Mouse (Mus musculus): ENCODE measurements around the gene Zfp729a. TPM values are rescaled to one million over a fixed set of nuclear protein-coding genes. Genes with fewer than 3 reads are reported as not detected.
"Not testable (repeated sequence)": the region's sequence is repeated elsewhere in the genome, so short reads cannot be mapped to it uniquely, and the experiment has no call there.

Gene Zfp729a
- total RNA-seq (2014; rRNA removed) (5.6 and 8.5 TPM in 2 replicates), polyA plus RNA-seq (2015; fragmentation: Nextera tagmentation; extraction: Ambion mirVana) (1.8 and 1.9 TPM in 2 replicates)

DNA sequence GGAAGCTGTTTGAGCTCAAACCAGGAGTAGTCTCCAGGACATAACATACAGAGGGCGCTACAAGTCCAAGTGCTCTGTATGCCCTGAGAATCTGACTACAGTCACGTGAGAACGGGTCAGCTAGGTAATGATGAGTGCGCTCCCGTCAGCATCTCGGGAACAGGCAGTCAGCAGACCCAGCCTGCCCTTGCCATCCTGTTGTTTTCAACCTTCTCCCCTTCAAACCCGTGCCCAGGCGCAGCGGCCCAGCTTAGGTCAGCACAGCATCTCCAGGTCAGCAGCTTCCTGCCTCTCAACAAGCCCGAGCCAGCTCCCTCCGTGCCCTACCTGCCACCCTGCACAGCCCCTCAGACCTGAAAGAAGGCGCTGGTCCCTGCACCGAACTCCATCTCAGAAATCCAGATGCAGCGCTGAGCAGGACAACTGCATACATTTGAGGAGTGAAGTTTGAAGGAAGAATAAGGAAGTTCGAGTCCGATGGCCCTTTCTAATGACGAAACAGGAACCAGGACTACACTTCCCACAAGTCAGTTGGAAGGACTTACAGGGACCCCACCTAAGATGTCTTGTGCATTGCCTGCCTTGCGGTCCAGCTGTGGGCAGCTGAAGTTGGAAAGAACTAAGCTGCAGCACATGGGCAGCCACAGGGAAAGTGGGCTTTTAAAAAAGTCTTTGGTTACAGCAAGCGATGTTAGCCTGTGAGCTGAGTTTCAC, at the start of gene Zfp729a, which contains the start of gene Gm49345:
Gene Zfp729a (minus strand): TSS at position 498 of the 714 bp plus-strand sequence.
Gene Gm49345 (minus strand): TSS at position 476 of the 714 bp plus-strand sequence.
- Histone ChIP-seq H3K4me1 (ENCODE audit: insufficient read depth, low read length) (no peaks in the 10 kb centered on the region), H3K4me3 (ENCODE audit: low read depth, low read length) (peak within 1 kb of the TSS; percentile 76), H3K36me3 (ENCODE audit: insufficient read depth, low read length) (no peaks in the 10 kb centered on the region), H3K27ac (ENCODE audit: low read depth, low read length) (peak within 1 kb of the TSS; percentile 62), H3K9ac (replicated peaks; ENCODE audit: low read length, poor library complexity, severe bottlenecking) (peak within 1 kb of the TSS; percentile 69; the same call in 1 of the 2 replicates), H3K4me2 (ENCODE audit: low read depth, low read length, poor library complexity, severe bottlenecking) (peak within 1 kb of the TSS; percentile 51), H3K9me3 (ENCODE audit: low read length) (no peaks in the 10 kb centered on the region), H3K27me3 (ENCODE audit: insufficient read depth, low read length) (no peaks in the 10 kb centered on the region)
- ATAC-seq (ENCODE audit: low FRiP score) (peak; percentile 99), DNase-seq (ENCODE audit: low spot score) (peak; percentile 94)
- peak; percentile 74 for TF ChIP-seq CTCF (IDR thresholded peaks at IDR 0.05)
- WGBS = under 1% methylated on average over 19 of the region's 19 CpGs

- Histone ChIP-seq H3K4me3 (ENCODE audit: low read depth, low read length) (no peak within 1 kb of the TSS), H3K4me1 (ENCODE audit: insufficient read depth, low read length) (no peaks in the 10 kb centered on the region), H3K36me3 (ENCODE audit: insufficient read depth, low read length) (no peaks in the 10 kb centered on the region), H3K27me3 (ENCODE audit: insufficient read depth, low read length) (no peaks in the 10 kb centered on the region), H3K4me2 (ENCODE audit: low read depth, low read length, poor library complexity, severe bottlenecking) (no peak within 1 kb of the TSS), H3K9me3 (ENCODE audit: low read length) (no peaks in the 10 kb centered on the region), H3K9ac (replicated peaks; ENCODE audit: low read length, poor library complexity, severe bottlenecking) (no peak within 1 kb of the TSS), H3K27ac (ENCODE audit: low read depth, low read length) (no peak within 1 kb of the TSS)
- no peak for ATAC-seq (ENCODE audit: low FRiP score)
- no peak for TF ChIP-seq CTCF (IDR thresholded peaks at IDR 0.05)
- whole genome bisulfite sequencing = 78% methylated on average over 4 of the region's 4 CpGs
- no peak for DNase-seq (ENCODE audit: low spot score)
These were observed 49.4 kb upstream of the Zfp729a start, which contains the start of gene Zfp738 for GRCm38 (mm10) chr13:67686971-67687370. Gene Zfp738, minus strand, starts transcription at chr13:67687071.

DNA sequence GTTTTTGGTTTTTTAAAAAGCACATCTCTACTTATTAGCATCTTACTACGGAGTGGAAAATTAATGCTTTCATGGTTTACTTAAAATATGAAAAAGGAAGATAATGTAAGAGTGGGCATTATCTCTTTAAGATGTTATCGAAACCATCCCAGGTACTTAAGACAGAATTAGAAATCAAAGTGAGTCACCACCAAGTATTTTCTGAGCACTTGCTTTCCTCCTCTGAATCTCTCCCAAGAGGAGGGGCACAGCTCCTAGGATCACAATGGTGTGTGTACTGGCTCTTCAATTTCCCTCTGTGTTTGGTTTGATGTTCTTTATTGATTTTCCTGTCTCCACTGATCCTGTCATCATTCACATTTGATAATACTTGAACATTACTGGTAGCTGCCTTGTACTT, 46.2 kb upstream of the Zfp729a start:
- not testable (repeated sequence) for H3K4me1 ChIP-seq (ENCODE audit: insufficient read depth, low read length); H3K9ac ChIP-seq (replicated peaks; ENCODE audit: low read length, poor library complexity, severe bottlenecking); H3K36me3 ChIP-seq (ENCODE audit: insufficient read depth, low read length); H3K27ac ChIP-seq (ENCODE audit: low read depth, low read length); H3K27me3 ChIP-seq (ENCODE audit: insufficient read depth, low read length); DNase-seq (ENCODE audit: low spot score); H3K9me3 ChIP-seq (ENCODE audit: low read length)
- Histone ChIP-seq H3K4me2 (ENCODE audit: low read depth, low read length, poor library complexity, severe bottlenecking) (peak overlapping the region; percentile 59), H3K4me3 (ENCODE audit: low read depth, low read length) (peak overlapping the region; percentile 70)
- 50% methylated on average over 2 of the region's 2 CpGs for WGBS
- peak; percentile 43; the same call in 1 of the 2 replicates for ATAC-seq (ENCODE audit: low FRiP score)

GRCm38 (mm10) chr13:67682959-67683735, 45.6 kb upstream of the Zfp729a start:
- ATAC-seq (ENCODE audit: low FRiP score) = peak; percentile 100
- Histone ChIP-seq H3K9ac (replicated peaks; ENCODE audit: low read length, poor library complexity, severe bottlenecking) (peak overlapping the region; percentile 70), H3K4me2 (ENCODE audit: low read depth, low read length, poor library complexity, severe bottlenecking) (peak overlapping the region; percentile 59), H3K27ac (ENCODE audit: low read depth, low read length) (peak overlapping the region; percentile 63; the same call in 1 of the 2 replicates), H3K4me3 (ENCODE audit: low read depth, low read length) (peak overlapping the region; percentile 70)
- H3K36me3 ChIP-seq (ENCODE audit: insufficient read depth, low read length); H3K27me3 ChIP-seq (ENCODE audit: insufficient read depth, low read length); H3K4me1 ChIP-seq (ENCODE audit: insufficient read depth, low read length); H3K9me3 ChIP-seq (ENCODE audit: low read length): not testable (repeated sequence)
- 14% methylated on average over 16 of the region's 16 CpGs for WGBS
- DNase-seq (ENCODE audit: low spot score) = peak; percentile 94
- peak; percentile 42; the same call in 1 of the 2 replicates for TF ChIP-seq CTCF (IDR thresholded peaks at IDR 0.05)

GRCm38 (mm10) chr13:67674902-67675301, 37.3 kb upstream of the Zfp729a start:
- no peaks in the 10 kb centered on the region for H3K4me1 ChIP-seq (ENCODE audit: insufficient read depth, low read length)
- no peaks in the 10 kb centered on the region for H3K9me3 ChIP-seq (ENCODE audit: low read length)
- no peaks in the 10 kb centered on the region for H3K27me3 ChIP-seq (ENCODE audit: insufficient read depth, low read length)
- no peaks in the 10 kb centered on the region for H3K36me3 ChIP-seq (ENCODE audit: insufficient read depth, low read length)
- H3K9ac ChIP-seq (replicated peaks; ENCODE audit: low read length, poor library complexity, severe bottlenecking) = no peak overlapping the region
- H3K4me2 ChIP-seq (ENCODE audit: low read depth, low read length, poor library complexity, severe bottlenecking) = no peak overlapping the region
- 93% methylated on average over 2 of the region's 2 CpGs for WGBS
- ATAC-seq (ENCODE audit: low FRiP score) (no peak), DNase-seq (ENCODE audit: low spot score) (no peak)
- H3K4me3 ChIP-seq (ENCODE audit: low read depth, low read length) = no peak overlapping the region
- no peak overlapping the region for H3K27ac ChIP-seq (ENCODE audit: low read depth, low read length)
- TF ChIP-seq CTCF (IDR thresholded peaks at IDR 0.05) = no peak

Data from midbrain, postnatal 0 days (tissue).